Mouse (Mus musculus) hindbrain, embryonic 13.5 days (tissue): ENCODE measurements around the gene Dhrs7c. TPM values are rescaled to one million over a fixed set of nuclear protein-coding genes. Genes with fewer than 3 reads are reported as not detected.
A peak's percentile ranks its signal among the peaks of the same experiment; 100 is the strongest.

Source experiments
- ATAC-seq: fragments of 200-750 bp; cut with Nextera tagmentation; 2 replicates; pipeline ENCODE4 v1.8.0; 2017; ENCODE audit warnings: moderate TSS enrichment; ENCODE audit not compliant: low FRiP score
- H3K27ac ChIP-seq: fragments of 300-500 bp; sonication (generic); 2 replicates; pipeline ENCODE4 v1.5.1; 2015; ENCODE audit warnings: inconsistent platforms, mild to moderate bottlenecking, moderate library complexity
- H3K27me3 ChIP-seq: fragments of 300-500 bp; sonication (generic); 2 replicates; pipeline ENCODE4 v1.6.1; 2015; ENCODE audit warnings: mild to moderate bottlenecking, inconsistent platforms
- H3K36me3 ChIP-seq: fragments of 300-500 bp; sonication (generic); 2 replicates; pipeline ENCODE4 v1.6.1; 2015; ENCODE audit warnings: mild to moderate bottlenecking, inconsistent platforms
- H3K4me1 ChIP-seq: fragments of 300-500 bp; sonication (generic); replicated peaks from 2 replicates; pipeline ENCODE4 v1.6.1; 2015; ENCODE audit warnings: inconsistent platforms
- H3K4me2 ChIP-seq: fragments of 300-500 bp; sonication (generic); 2 replicates; pipeline ENCODE4 v1.6.1; 2015; ENCODE audit warnings: inconsistent platforms, mild to moderate bottlenecking, moderate library complexity
- H3K4me3 ChIP-seq: fragments of 300-500 bp; sonication (generic); 2 replicates; pipeline ENCODE4 v1.5.1; 2015; ENCODE audit warnings: mild to moderate bottlenecking, inconsistent platforms
- H3K9ac ChIP-seq: fragments of 300-500 bp; sonication (generic); 2 replicates; pipeline ENCODE4 v1.6.1; 2015; ENCODE audit warnings: mild to moderate bottlenecking, inconsistent platforms
- H3K9me3 ChIP-seq: fragments of 300-500 bp; sonication (generic); 2 replicates; pipeline ENCODE4 v1.6.1; 2016; ENCODE audit warnings: inconsistent platforms
- WGBS: fragments of 180-500 bp; shearing (Covaris S2); methylation state at CpG from one replicate; pipeline ENCODE4 v1.1.7; 2015; 5-methylcytosine and 5-hydroxymethylcytosine counted together
- polyA plus RNA-seq: library from polyadenylated mRNA; unstranded; fragments of >200 nt; fragmentation: Nextera tagmentation; extraction: Ambion mirVana; gene quantifications from 2 replicates; pipeline ENCODE4 v1.2.1, GENCODE M21; 2015

Dhrs7c gene
- polyA plus RNA-seq, 1 experiment from 2014 or later: not detected

- Histone ChIP-seq H3K4me1 (no peaks in the 10 kb centered on the region), H3K4me2 (no peak overlapping the region), H3K9ac (no peak overlapping the region), H3K36me3 (no peaks in the 10 kb centered on the region), H3K9me3 (no peaks in the 10 kb centered on the region), H3K27me3 (no peaks in the 10 kb centered on the region), H3K27ac (no peak overlapping the region), H3K4me3 (no peak overlapping the region)
- 73% methylated on average over 5 of the region's 5 CpGs for WGBS
- ATAC-seq: no peak
These were observed 10.1 kb downstream of the Dhrs7c start for GRCm38 (mm10) chr11:67808051-67808450.

GRCm38 (mm10) chr11:67811535-67811934, 13.5 kb downstream of the Dhrs7c start:
- no peaks in the 10 kb centered on the region for H3K4me1 ChIP-seq
- WGBS: 87% methylated on average over 6 of the region's 6 CpGs
- H3K9ac ChIP-seq: no peak overlapping the region
- H3K4me3 ChIP-seq: no peak overlapping the region
- no peaks in the 10 kb centered on the region for H3K9me3 ChIP-seq
- H3K27ac ChIP-seq: no peak overlapping the region
- H3K4me2 ChIP-seq: no peak overlapping the region
- no peak for ATAC-seq
- no peaks in the 10 kb centered on the region for H3K36me3 ChIP-seq
- no peaks in the 10 kb centered on the region for H3K27me3 ChIP-seq

GRCm38 (mm10) chr11:67819604-67820003, 21.6 kb downstream of the Dhrs7c start:
- Histone ChIP-seq H3K4me3 (no peak overlapping the region), H3K36me3 (no peaks in the 10 kb centered on the region), H3K9ac (peak overlapping the region; percentile 64), H3K4me1 (peaks cover 8% of the 10 kb centered on the region), H3K27ac (no peak overlapping the region), H3K9me3 (no peaks in the 10 kb centered on the region), H3K27me3 (no peaks in the 10 kb centered on the region), H3K4me2 (peak overlapping the region; percentile 46)
- 0 out of 2 replicates have a peak, but pooled peaks have one; percentile 32 for ATAC-seq
- WGBS: 22% methylated on average over 5 of the region's 5 CpGs

- Histone ChIP-seq H3K36me3 (no peaks in the 10 kb centered on the region), H3K9me3 (no peaks in the 10 kb centered on the region), H3K27me3 (no peaks in the 10 kb centered on the region), H3K4me1 (peaks cover 8% of the 10 kb centered on the region), H3K4me3 (no peak overlapping the region), H3K4me2 (no peak overlapping the region; the same call in 1 of the 2 replicates), H3K27ac (no peak overlapping the region), H3K9ac (no peak overlapping the region)
- whole genome bisulfite sequencing: 26% methylated on average over 4 of the region's 4 CpGs
- no peak for ATAC-seq
These were observed 22.2 kb downstream of the Dhrs7c start for GRCm38 (mm10) chr11:67820221-67820620.

GRCm38 (mm10) chr11:67821560-67821959, 23.6 kb downstream of the Dhrs7c start:
- Histone ChIP-seq H3K4me3 (no peak overlapping the region), H3K36me3 (no peaks in the 10 kb centered on the region), H3K27me3 (no peaks in the 10 kb centered on the region), H3K27ac (no peak overlapping the region), H3K9ac (no peak overlapping the region), H3K4me1 (peaks cover 8% of the 10 kb centered on the region), H3K9me3 (no peaks in the 10 kb centered on the region), H3K4me2 (no peak overlapping the region)
- no peak for ATAC-seq
- 91% methylated on average over 6 of the region's 6 CpGs for WGBS

GRCm38 (mm10) chr11:67828360-67829059, 30.5 kb downstream of the Dhrs7c start:
- Histone ChIP-seq H3K27me3 (no peaks in the 10 kb centered on the region), H3K9ac (no peak overlapping the region), H3K36me3 (no peaks in the 10 kb centered on the region), H3K27ac (no peak overlapping the region), H3K9me3 (no peaks in the 10 kb centered on the region), H3K4me1 (no peaks in the 10 kb centered on the region), H3K4me3 (no peak overlapping the region), H3K4me2 (no peak overlapping the region)
- no peak for ATAC-seq
- 52% methylated on average over 12 of the region's 12 CpGs for WGBS

- WGBS: 92% methylated on average over 6 of the region's 6 CpGs
- H3K4me2 ChIP-seq: no peak overlapping the region
- H3K4me3 ChIP-seq: no peak overlapping the region
- H3K9ac ChIP-seq: no peak overlapping the region
- no peaks in the 10 kb centered on the region for H3K9me3 ChIP-seq
- no peaks in the 10 kb centered on the region for H3K4me1 ChIP-seq
- no peak for ATAC-seq
- no peak overlapping the region for H3K27ac ChIP-seq
- no peaks in the 10 kb centered on the region for H3K27me3 ChIP-seq
- no peaks in the 10 kb centered on the region for H3K36me3 ChIP-seq
These were observed 31.5 kb downstream of the Dhrs7c start for GRCm38 (mm10) chr11:67829530-67829929.

- Histone ChIP-seq H3K9me3 (no peaks in the 10 kb centered on the region), H3K27me3 (no peaks in the 10 kb centered on the region), H3K4me3 (no peak overlapping the region), H3K27ac (no peak overlapping the region), H3K9ac (no peak overlapping the region), H3K4me1 (no peaks in the 10 kb centered on the region), H3K4me2 (no peak overlapping the region), H3K36me3 (no peaks in the 10 kb centered on the region)
- WGBS: 76% methylated on average over 5 of the region's 5 CpGs
- ATAC-seq: no peak
These were observed 33.8 kb downstream of the Dhrs7c start for GRCm38 (mm10) chr11:67831820-67832219.

GRCm38 (mm10) chr11:67835408-67836078, 37.6 kb downstream of the Dhrs7c start:
- H3K4me3 ChIP-seq: no peak overlapping the region
- H3K27me3 ChIP-seq: no peaks in the 10 kb centered on the region
- no peak overlapping the region for H3K9ac ChIP-seq
- ATAC-seq: no peak
- H3K9me3 ChIP-seq: no peaks in the 10 kb centered on the region
- 93% methylated on average over 10 of the region's 10 CpGs for WGBS
- H3K27ac ChIP-seq: no peak overlapping the region
- H3K4me2 ChIP-seq: no peak overlapping the region
- H3K4me1 ChIP-seq: no peaks in the 10 kb centered on the region
- H3K36me3 ChIP-seq: no peaks in the 10 kb centered on the region

GRCm38 (mm10) chr11:67839810-67840209, 41.8 kb downstream of the Dhrs7c start:
- no peaks in the 10 kb centered on the region for H3K27me3 ChIP-seq
- no peak overlapping the region for H3K4me2 ChIP-seq
- no peak overlapping the region for H3K4me3 ChIP-seq
- H3K27ac ChIP-seq: no peak overlapping the region
- no peak for ATAC-seq
- H3K4me1 ChIP-seq: no peaks in the 10 kb centered on the region
- H3K9ac ChIP-seq: no peak overlapping the region
- H3K9me3 ChIP-seq: no peaks in the 10 kb centered on the region
- H3K36me3 ChIP-seq: no peaks in the 10 kb centered on the region
- 93% methylated on average over 1 of the region's 1 CpGs for WGBS

- Histone ChIP-seq H3K9ac (no peak overlapping the region), H3K36me3 (no peaks in the 10 kb centered on the region), H3K27ac (no peak overlapping the region), H3K4me1 (no peaks in the 10 kb centered on the region), H3K9me3 (no peaks in the 10 kb centered on the region), H3K4me3 (no peak overlapping the region), H3K4me2 (no peak overlapping the region), H3K27me3 (no peaks in the 10 kb centered on the region)
- no peak for ATAC-seq
- 82% methylated on average over 4 of the region's 4 CpGs for WGBS
These were observed 47.2 kb downstream of the Dhrs7c start for GRCm38 (mm10) chr11:67845193-67845592.

- Histone ChIP-seq H3K9ac (no peak overlapping the region), H3K4me2 (no peak overlapping the region), H3K4me3 (no peak overlapping the region), H3K9me3 (no peaks in the 10 kb centered on the region), H3K27ac (no peak overlapping the region), H3K4me1 (no peaks in the 10 kb centered on the region), H3K36me3 (no peaks in the 10 kb centered on the region), H3K27me3 (no peaks in the 10 kb centered on the region)
- 61% methylated on average over 5 of the region's 5 CpGs for WGBS
- no peak for ATAC-seq
These were observed 53.8 kb downstream of the Dhrs7c start for GRCm38 (mm10) chr11:67851770-67852169.

- H3K36me3 ChIP-seq: no peaks in the 10 kb centered on the region
- H3K9me3 ChIP-seq: no peaks in the 10 kb centered on the region
- H3K4me2 ChIP-seq: no peak overlapping the region
- no peak overlapping the region for H3K9ac ChIP-seq
- H3K27ac ChIP-seq: no peak overlapping the region
- no peaks in the 10 kb centered on the region for H3K4me1 ChIP-seq
- H3K4me3 ChIP-seq: no peak overlapping the region
- ATAC-seq: no peak
- H3K27me3 ChIP-seq: no peaks in the 10 kb centered on the region
- 60% methylated on average over 6 of the region's 6 CpGs for WGBS
These were observed 56.0 kb downstream of the Dhrs7c start for GRCm38 (mm10) chr11:67853996-67854395.
